Mouse (Mus musculus): ENCODE measurements around the gene Mxd4.
A peak's percentile ranks its signal among the peaks of the same experiment; 100 is the strongest.

Gene Mxd4

DNA sequence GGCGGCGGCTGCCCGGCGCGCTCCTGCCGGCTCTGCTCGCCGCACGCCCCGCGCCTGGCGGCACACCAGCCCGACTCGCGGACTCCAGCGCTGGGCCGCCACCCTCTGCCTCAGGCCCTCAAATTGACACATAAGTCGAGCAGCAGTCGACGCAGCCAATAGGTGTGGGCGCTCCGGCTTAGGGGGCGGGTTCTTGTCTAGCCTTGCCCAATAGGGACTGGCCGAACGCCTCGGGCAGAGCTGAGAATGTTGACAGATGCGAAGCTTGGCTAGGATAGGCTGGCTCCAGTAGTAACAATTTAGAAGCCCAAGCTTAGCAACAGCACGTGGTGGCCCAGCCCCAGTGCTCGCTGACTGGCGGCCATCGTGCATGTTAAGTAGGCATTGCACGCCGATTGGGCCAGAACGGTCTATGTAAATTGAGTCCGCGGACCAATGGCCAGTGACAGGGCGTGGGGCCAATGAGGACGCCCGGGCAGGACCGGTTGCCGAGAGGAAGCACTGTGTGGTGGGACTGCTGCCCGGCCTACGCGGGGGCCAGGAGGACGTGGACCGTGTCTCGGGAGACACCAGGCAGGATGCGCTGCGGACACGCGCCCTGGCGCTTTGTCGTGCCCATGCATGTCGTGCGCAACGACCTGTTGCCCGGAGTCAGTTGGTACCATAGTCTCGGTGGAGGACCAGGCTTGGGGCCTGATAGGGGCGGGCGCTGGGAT is at the start of gene Mxd4:
Mxd4 (minus strand) TSS at position 120 of the 716 bp plus-strand sequence.
- DNase-seq (ENCODE audit: low spot score) = peak; percentile 96

DNA sequence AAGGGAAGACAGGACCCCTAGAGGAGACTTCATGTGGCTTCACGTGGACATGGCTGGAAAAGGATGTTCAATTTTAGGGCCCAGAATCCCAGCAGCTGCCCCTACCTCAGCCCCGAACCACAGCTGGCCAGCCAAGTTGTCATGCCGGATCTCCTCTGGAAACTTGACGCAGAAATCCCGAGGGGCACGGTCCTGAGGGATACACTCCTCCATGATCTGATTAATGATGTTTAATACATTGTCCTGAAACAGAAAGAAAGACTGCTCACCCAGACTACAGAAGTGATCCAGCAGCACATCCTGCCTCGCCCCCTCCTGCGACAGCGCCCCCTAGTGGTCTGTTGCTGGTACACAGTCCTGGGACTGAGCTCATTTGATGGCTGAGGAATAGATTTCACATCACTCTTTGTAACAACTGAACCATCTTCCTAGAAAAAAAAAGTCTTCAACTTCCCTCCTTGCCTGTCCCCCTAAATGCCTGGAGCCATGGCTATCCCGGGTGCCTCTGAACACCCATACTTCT is 48.4 kb upstream of the Mxd4 start:
- DNase-seq (ENCODE audit: low spot score) = peak; percentile 25

DNA sequence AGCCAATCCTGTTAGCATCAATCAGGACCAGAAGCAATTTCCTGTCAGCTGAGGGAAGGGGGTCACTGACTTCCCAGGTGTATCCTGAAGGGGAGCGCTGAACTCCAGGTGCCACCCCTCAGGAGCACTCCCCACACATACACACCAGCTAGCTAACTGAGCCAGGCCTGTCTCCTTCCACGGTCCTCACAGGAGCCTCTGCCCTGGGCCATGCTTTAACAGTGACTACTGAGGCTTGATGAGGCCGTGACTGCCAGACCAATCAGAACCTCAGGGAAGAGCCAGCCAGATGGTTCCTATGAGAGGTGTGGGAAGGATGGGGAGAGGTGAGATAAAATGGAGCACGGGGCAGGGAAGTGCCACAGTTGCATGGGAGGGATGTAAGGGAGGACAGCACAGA is 47.5 kb upstream of the Mxd4 start:
- no peak for DNase-seq (ENCODE audit: low spot score)

DNA sequence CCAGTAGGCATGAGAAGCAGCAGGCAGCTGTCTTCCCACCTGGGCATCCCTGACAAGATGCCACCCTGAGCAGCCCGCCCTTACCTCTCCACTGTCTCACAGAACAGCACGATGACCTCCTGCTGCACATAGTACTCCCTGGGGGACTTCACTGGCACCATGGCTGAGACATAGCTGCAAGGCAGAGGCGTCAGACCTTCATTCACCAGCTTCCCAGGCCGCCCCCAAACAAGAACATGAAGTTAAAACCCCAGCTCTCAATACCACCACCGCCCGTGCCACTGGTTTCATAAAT is 45.6 kb upstream of the Mxd4 start:
- DNase-seq (ENCODE audit: low spot score) = no peak

DNA sequence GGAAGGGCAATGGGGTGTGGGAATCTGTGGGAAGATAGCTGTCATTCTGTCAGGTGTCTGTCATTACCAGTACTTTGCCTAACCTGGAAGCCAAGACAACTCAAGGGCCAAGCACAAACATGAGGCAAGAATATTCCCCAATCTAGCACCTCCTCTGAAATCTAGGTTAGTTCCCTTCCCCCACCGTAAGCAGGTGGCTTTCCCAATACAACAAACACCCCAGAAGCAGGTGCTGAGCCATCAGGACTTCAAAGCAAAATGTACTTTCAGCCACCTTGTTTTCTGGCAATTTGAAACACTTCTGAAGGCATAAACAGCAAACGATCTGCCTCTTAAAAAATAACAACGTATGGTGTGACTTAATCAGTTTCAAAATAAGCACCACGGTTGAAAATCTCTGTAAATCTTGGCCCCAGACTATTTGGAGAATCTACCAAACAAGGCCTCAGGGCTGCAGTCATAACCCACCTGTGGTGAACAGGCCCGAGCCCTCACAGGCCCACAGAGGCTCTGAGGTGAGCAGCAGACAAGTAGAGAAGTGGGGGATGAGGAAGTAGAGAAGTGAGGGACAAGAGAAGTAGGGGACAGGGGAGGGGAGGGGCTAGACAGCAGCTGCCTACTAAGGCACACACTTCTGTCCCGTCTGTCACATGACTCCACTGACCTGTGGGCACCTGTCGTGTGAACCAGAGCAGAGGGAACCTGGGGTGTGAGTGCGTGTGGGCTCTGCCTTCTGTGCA is 45.1 kb upstream of the Mxd4 start:
- DNase-seq (ENCODE audit: low spot score) = no peak

DNA sequence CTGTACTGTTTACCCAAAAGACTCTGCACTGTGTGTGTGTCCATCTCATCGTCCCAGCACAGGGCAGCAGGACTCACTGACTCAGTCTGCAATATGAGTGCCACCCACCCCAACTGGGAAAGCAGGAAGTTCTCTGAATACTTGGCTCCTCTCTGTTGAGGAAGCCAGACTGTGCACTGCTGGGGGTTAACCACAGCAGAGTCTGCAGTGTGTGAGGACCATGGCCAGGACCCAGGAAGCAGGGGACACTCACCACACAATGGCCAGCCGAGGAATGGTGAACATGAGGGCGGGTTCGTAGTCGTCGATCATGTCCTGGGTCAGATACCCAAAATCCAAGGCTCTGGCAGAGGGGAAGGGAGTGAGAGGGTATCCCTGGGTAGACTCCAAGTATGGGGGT is 44.4 kb upstream of the Mxd4 start:
- DNase-seq (ENCODE audit: low spot score) = no peak

DNA sequence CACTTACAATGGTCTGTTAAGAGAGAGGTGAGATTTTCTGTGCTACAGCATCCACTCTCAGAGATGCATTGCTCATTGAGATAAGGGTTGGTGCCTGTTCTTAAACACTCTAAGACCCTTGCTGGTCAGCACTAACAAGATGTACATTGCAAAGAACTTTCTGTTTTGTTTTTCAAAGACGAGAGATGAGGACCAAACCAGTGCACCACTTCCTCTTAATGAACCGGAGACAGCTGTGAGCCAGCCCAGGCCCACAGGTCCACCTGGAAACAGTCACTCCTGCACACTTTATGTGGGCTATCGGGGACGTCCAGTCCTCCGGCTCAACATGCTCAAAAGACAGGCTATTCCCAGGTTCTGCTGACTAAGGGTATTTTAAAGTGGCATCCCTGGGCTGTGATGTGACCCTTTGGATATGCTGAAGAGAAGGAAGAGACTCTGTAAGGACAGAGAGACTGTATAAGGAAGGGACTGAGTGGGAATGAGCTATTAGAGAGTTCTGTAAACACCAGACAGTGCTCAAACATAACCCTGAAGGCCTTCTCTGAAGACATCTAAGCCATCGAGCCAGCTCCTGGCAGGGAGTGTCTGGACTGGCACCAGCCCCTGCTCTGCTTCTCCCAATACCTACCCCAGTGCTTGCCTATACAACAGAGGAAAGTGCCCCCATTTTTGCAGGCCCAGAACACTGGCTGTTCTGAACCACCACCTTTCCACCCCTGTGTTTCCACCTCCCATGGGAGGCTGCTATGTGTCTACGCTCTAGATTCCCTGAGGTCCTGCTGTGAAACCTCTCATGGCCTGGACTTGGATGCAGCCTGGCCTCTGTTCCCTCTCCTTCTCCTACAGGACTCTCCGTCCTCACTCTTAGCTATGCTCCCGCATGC is 43.3 kb upstream of the Mxd4 start:
- no peak for DNase-seq (ENCODE audit: low spot score)

DNA sequence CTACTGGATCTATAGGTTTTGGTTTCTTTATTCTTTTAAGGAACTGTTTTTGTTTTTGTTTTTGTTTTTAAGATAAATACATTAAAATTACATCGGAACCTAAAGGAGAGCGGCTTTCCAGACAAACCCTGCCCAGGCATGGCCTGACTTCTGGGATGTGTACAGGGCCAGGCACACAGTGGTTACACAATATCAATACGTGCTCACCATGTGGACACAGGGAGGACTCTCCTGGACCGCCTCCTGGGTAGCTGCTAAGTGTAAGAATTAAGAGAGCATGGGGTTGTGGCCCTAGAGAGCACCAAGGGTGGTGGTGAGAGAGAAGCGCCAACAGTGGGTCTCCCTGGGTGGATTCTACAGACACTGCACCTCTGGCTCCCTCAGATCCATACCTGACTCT is 42.0 kb upstream of the Mxd4 start:
- no peak for DNase-seq (ENCODE audit: low spot score)

DNA sequence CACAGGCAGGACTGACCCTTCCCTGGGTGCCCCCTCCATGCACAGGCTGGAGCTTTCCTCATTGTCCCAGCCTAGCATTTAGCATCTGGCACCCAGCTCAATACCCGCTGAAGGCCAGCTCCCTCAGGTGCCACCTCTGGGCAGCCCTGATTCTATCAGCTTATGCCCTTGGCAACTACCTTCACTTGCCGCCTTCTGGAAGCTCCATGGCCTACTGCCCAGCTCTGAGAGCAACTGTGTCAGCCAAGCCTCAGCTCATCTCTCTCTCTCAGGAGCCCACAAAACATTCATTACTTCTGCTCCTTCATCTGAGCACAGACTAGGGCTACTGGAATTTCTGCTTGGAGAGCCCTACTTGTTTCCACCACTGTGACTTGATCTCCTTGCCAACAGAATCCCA is 38.0 kb upstream of the Mxd4 start:
- DNase-seq (ENCODE audit: low spot score) = no peak

DNA sequence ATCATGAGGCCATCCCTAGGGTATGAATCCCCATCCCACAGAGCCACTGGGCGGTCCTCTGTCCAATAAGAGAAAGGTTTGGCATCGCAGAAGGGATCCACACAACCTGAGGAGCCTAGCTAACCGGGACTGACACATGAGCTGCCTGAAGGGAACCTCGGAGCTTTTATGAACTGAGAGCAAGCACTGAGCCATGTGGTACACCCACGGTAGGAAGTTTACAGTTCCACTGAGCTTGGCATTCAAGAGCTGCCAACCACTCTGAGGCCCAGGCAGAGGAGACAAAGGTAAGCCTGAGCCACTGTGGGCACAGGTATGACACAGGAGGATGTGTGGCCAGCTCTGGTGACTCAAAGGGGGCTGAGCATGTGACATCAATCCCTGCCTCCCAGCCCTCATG is 37.0 kb upstream of the Mxd4 start:
- no peak for DNase-seq (ENCODE audit: low spot score)

DNA sequence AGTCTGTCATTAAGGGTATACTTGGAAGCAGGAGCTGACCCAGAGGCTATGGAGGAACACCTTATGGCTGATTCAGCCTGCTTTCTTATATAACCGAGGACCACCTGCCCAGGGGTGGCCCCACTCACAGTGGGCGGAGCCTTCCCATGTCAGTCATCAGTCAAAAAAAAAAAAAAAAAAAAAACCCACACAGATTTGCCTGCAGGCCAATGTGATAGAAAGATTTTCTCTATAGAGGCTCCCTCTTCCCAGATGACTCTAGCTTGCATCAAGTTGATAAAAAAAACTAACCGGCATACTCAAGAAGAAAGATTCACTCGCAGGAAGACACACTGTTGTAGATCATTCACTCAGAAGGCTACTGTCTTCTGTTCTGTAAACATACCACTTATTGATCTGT is 32.5 kb upstream of the Mxd4 start:
- DNase-seq (ENCODE audit: low spot score) = no peak

DNA sequence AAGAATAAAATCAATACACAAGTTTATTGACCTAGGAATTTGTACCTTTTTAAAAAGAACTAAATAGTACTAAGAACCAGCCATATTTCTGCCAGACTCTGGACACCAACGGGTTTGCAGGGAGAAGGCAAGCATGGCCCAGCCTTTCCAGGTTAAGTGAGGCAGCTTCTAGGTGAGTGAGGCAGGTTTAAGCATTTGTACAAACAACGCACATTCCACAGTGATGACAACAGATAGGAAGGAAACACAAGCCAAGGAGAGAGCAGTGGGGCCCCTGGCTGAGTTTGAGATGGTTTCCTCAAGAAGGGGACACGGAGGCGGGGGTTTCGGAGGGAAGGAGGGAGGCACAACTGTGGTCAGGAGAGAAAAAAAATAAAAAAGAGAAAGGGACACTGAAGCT is 31.2 kb upstream of the Mxd4 start:
- DNase-seq (ENCODE audit: low spot score) = no peak

DNA sequence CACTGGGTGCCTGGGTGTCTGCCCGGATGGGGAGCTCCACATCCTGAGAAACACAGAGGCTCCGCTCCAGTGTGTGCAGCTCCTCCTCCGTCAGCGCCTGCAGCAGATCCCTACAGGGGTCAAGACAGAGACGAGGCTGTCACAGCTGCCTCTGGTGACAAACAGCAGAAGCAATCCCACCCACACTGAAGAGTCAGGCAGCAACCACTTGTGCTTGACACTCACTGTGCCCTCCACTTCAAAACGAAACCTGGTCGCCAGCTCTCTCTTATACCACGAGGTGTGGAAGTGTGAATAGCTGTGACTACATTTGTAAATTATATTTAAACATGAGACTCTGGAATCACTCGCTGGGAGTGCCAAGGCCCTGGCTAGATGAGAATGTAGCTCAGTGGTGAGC is 30.2 kb upstream of the Mxd4 start:
- no peak for DNase-seq (ENCODE audit: low spot score)

DNA sequence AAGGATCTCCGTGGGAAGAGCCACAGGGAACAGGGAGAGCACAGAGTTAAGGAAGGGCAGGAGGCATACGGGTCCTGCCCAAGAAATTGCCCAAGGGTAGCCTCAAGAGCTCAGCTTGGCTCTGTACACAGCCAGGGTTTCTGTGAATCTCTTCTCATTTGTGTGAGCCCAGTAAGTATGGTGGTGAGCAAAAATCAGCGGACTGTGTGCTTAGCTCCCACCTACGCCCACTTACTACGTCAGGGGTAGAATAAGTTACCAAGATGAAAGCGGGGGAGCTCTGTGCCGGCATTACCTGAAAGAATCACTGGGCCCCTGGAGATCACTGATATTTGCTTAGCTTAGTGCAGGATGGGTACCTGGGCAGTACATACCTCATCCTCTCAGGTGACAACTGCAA is 28.5 kb upstream of the Mxd4 start:
- DNase-seq (ENCODE audit: low spot score) = no peak

DNA sequence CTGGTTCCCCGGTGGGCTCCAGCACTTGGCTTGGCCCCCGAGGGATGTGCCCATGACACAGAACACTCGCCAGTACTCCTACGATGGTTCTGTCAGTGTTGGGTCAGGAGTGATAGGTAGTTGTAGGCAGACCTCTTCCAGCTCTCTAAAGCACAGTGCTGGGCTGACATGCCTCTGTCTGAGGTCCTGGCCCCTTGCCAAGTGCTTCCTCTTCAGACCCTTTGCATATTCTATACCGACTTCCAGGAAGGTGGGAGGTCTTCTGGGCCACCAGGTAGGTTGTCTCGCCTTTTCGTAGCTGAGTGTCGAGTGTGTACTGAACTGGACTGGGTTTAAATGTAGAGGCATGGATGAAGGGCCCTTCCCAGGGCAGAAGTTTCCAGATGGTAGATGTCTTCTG is 26.1 kb upstream of the Mxd4 start:
- no peak for DNase-seq (ENCODE audit: low spot score)

DNA sequence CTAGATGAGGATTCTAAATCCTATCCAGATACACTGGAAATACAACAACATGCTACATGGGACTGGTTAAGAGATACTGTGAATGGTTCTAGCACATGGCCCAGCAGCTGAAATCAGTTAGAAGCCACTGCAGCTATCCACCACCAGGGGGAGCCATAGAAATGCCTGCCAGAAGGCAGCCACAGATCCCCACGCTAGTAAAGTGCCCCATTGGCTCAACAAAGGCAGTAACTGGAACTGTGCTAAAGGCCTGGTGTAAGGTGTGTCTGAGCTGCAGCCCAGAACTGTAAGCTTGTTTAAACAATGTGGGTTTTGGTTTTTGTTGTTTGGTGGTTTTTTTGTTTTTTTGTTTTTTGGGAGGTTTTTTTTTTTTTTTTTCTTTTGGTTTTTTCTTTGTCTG is 22.8 kb upstream of the Mxd4 start:
- peak; percentile 66 for DNase-seq (ENCODE audit: low spot score)

DNA sequence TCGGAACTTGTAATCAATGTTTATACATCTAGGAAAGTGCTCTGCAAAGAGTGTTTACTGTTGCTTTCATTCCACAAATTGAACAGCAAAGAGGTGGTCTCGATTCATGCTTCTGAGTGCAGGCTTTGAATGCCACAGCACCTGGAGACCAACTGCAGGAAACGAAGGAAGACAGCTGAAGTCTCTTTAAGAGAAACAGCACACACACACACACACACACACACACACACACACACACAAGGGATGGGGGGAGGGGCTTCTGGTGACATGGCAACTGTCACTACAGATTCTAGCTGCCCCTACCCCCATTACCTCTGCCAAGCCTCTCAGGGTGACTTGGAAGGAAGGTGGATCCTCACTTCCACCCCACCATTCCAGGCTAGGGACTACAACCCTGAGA is 20.0 kb upstream of the Mxd4 start:
- DNase-seq (ENCODE audit: low spot score) = no peak

DNA sequence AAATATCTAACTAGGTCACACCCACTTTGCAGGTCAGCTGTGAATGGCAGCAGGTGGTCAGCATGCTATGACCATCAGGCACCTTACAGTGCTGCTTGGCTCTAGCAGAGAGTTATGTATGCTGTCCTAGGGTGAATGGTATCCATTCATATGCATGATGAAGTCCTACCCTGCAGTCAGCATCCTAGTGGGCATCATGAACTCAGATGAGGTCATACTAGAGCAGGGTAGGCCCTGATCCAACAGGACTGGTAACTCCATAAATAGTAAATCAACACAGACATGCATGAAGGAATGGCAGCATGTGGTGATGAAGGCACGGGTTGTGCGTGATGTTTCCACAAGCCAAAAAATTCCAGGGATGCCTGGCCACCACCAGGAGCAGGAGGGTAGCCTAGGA is 18.3 kb upstream of the Mxd4 start:
- DNase-seq (ENCODE audit: low spot score) = no peak

DNA sequence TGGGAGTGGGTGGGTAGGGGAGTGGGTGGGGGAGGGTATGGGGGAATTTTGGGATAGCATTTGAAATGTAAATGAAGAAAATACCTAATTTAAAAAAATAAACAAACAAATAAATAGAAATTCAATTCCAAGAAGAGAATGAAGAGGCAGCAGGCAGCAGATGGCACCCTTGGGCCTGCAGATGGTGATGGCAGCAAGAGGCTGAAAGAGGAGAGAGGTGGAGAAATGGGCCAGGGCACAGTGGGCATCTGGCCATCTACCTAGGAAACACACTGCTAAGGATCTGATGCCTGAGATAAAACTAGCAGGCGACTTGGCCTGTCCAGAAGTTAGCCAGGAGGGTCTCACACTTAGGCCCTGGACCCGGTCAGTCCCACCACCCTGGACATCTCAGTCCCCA is 17.4 kb upstream of the Mxd4 start:
- DNase-seq (ENCODE audit: low spot score) = no peak

DNA sequence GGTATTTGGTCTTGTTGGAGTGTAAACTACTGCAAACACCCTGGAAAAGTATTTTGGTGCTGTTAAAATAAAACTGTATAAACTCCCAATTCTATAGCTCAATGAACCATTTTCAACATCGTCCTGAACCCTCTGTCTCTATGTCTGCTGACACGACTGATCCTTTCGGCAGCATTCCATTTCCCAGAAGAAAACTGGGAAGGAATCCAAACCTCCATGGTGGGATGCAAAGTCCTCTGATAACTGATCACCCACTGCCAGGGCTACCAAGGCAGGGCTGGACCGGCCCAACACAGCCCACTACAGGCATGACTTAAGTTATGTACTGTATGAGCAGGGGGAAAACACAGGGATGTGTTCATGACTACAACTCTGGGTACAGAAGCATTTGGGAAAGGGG is 14.5 kb upstream of the Mxd4 start:
- no peak for DNase-seq (ENCODE audit: low spot score)

DNA sequence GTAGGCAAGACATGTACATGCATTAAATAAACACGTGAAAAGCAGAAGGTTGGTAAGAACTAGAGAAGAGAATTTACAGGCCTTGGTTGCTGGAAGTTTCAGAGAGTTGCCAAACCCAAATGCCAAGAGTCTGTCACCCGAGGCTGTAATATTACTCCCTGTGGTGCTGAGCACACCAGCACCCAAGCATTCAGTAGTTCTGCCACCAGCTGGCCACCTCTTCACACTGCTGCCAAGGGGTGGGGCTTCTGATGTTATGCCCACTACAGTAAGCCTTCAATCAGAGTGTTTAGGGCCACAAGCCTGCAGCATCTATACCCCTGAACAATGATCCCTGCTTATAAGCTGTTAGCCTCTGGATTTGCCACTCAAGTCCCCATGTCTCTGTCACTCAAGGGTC is 13.9 kb upstream of the Mxd4 start:
- no peak for DNase-seq (ENCODE audit: low spot score)

DNA sequence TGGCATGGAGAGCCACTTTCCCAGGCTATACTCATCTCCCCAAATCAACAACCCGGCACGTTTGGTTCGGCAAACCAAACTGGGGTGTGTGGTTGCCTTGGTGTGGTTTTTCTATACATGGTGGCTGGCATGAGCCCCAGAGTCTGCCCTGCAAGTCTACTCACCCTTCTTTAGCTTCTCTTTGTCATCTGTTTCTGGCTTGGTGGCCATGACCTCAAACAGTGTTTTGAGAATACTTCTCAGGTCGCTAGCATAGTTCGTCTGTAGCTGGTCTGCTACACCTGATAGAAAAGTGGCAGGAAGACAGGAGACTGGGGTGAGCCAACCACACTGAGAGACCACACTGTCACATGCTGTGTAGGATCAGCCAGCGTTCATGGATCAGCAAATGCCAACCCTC is 11.1 kb upstream of the Mxd4 start:
- no peak for DNase-seq (ENCODE audit: low spot score)

DNA sequence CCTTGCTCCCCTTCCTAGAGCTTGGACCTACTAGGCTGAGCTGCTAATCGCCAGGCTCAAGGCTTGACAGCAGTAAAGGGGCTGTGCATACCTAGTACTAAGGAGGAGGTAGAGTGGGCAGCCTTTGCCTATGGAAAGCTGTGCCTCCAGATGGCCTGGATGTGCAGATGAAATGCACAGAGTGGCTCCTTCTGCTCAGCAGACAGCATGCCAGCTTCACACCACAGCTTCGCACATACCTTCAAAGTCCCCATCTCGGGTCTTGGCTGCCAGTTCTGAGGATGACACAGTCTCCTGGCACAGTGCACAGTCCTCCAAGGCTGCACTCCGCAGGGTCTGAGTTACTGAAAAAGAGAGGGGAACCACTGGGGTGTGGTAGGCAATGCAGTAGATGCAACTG is 9.7 kb upstream of the Mxd4 start:
- no peak for DNase-seq (ENCODE audit: low spot score)

Measured in ovary, postnatal 14 days (tissue).